Mouse (Mus musculus) embryonic facial prominence, embryonic 13.5 days (tissue): ENCODE measurements around the gene Flad1. TPM values are rescaled to one million over a fixed set of nuclear protein-coding genes. Genes with fewer than 3 reads are reported as not detected.

Experiments
- ATAC-seq: fragments of 200-750 bp; cut with Nextera tagmentation; 2 replicates; pipeline ENCODE4 v1.8.0; 2017; ENCODE audit warnings: low read depth; ENCODE audit not compliant: insufficient number of reproducible peaks, insufficient read depth, low FRiP score, low TSS enrichment
- H3K27ac ChIP-seq: fragments of 300-500 bp; sonication (generic); 2 replicates; pipeline ENCODE4 v1.5.1; 2015; ENCODE audit warnings: moderate library complexity, mild to moderate bottlenecking, inconsistent platforms
- H3K27me3 ChIP-seq: fragments of 300-500 bp; sonication (generic); 2 replicates; pipeline ENCODE4 v1.6.1; 2015; ENCODE audit warnings: mild to moderate bottlenecking, inconsistent platforms
- H3K36me3 ChIP-seq: fragments of 300-500 bp; sonication (generic); 2 replicates; pipeline ENCODE4 v1.6.1; 2015; ENCODE audit warnings: mild to moderate bottlenecking, inconsistent platforms
- H3K4me1 ChIP-seq: fragments of 300-500 bp; sonication (generic); 2 replicates; pipeline ENCODE4 v1.6.1; 2015; ENCODE audit warnings: inconsistent platforms
- H3K4me2 ChIP-seq: fragments of 300-500 bp; sonication (generic); 2 replicates; pipeline ENCODE4 v1.6.1; 2015; ENCODE audit warnings: moderate library complexity, mild to moderate bottlenecking, inconsistent platforms
- H3K4me3 ChIP-seq: fragments of 300-500 bp; sonication (generic); 2 replicates; pipeline ENCODE4 v1.5.1; 2015; ENCODE audit warnings: mild to moderate bottlenecking, inconsistent platforms
- H3K9ac ChIP-seq: fragments of 300-500 bp; sonication (generic); 2 replicates; pipeline ENCODE4 v1.6.1; 2015; ENCODE audit warnings: mild to moderate bottlenecking, inconsistent platforms
- H3K9me3 ChIP-seq: fragments of 300-500 bp; sonication (generic); 2 replicates; pipeline ENCODE4 v1.6.1; 2016; ENCODE audit warnings: inconsistent platforms
- WGBS: fragments of 180-500 bp; shearing (Covaris S2); methylation state at CpG from one replicate; pipeline ENCODE4 v1.1.7; 2015; ENCODE audit warnings: mixed read lengths; 5-methylcytosine and 5-hydroxymethylcytosine counted together
- polyA plus RNA-seq: library from polyadenylated mRNA; unstranded; fragments of >200 nt; fragmentation: Nextera tagmentation; extraction: Ambion mirVana; gene quantifications from 2 replicates; pipeline ENCODE4 v1.2.1, GENCODE M21; 2015

Flad1 gene
- polyA plus RNA-seq, 1 experiment from 2014 or later: 29.4 TPM

DNA sequence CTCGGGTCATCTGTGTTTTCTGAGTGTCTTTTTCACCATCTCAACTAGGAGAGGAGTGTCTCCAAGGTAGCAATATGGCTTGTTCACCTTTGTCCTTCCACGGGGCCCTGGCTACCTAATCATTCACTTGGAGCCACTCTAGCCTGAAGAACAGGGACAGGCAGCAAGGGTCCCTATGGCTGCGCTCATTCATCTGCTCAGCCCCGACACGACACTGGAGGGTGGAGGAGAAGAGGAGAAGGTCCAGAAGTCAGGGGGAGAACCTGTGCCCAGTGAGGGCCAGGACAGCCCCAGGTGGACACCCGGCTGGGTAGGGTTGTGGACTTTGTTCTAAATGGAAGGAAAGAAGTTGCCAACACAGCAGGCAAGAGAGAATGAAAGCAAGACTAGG, 56.2 kb downstream of the Flad1 start:
- no peak overlapping the region; the same call in 1 of the 2 replicates for H3K9ac ChIP-seq
- WGBS: 82% methylated on average over 6 of the region's 6 CpGs
- H3K27me3 ChIP-seq: peaks cover 16% of the 10 kb centered on the region; the same call in 1 of the 2 replicates
- no peak for ATAC-seq
- no peaks in the 10 kb centered on the region for H3K9me3 ChIP-seq
- no peaks in the 10 kb centered on the region for H3K36me3 ChIP-seq
- no peak overlapping the region for H3K4me2 ChIP-seq
- H3K27ac ChIP-seq: no peak overlapping the region
- 0 out of 2 replicates have a peak, but pooled peaks cover 2% of the 10 kb centered on the region for H3K4me1 ChIP-seq
- no peak overlapping the region for H3K4me3 ChIP-seq

DNA sequence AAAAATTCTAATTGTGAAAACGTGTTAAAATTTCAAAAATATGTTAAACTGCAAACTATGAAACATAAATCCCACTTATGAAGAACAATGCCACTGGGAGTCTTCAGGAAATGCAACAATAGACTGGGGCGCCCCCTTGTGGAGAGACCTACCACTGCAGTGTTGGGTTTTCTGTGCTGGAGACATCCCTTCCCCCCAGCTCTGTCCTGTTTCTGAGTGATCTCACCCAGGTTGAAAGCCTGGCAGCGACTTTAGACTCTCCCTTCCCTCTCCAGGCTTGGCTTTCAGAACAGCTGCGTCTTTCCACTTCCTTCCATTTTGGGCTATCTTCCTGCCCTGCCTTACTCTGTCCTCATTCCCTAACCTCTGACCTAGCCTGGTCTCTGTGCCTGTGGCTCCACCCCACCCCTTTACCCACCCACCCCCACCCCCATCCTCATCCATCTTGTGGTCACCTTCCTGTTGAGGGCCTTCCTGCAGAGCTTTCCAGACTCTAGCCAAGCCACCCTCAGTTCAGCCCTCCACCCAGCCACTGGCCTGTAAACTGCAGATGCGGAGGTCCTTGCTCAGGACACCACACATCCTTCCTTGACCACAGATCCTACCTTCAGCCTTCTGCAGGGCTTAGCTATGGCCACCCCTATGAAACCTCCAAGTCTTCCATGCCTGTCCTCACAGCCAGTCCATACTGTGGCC, 56.7 kb downstream of the Flad1 start:
- Histone ChIP-seq H3K4me1 (0 out of 2 replicates have a peak, but pooled peaks cover 2% of the 10 kb centered on the region), H3K9me3 (no peaks in the 10 kb centered on the region), H3K9ac (no peak overlapping the region; the same call in 1 of the 2 replicates), H3K36me3 (no peaks in the 10 kb centered on the region), H3K4me3 (no peak overlapping the region), H3K27me3 (peaks cover 16% of the 10 kb centered on the region; the same call in 1 of the 2 replicates), H3K4me2 (no peak overlapping the region), H3K27ac (no peak overlapping the region)
- ATAC-seq: no peak
- 19% methylated on average over 5 of the region's 5 CpGs for WGBS

DNA sequence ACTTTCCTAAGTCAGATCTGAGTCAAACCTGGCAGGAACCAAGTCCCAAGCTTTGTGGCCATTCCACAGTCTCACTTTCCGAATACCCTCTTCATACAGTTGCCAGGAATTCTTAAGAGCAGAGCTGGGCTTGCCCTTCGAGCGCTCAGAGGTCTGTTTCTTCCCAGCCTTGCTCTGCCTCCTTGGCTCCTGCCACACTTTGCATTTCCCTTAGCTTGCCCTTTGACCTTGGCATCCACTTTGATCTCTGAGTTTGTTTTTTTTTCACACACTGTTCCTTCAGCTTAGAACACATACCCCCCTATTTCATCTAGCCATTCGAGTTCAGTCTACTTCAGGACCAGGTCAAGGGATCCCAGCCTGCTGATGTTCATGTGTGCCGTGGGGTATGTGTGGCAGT, 60.4 kb downstream of the Flad1 start:
- H3K4me1 ChIP-seq: peaks cover 15% of the 10 kb centered on the region
- H3K36me3 ChIP-seq: peaks cover 10% of the 10 kb centered on the region; the same call in 1 of the 2 replicates
- H3K4me3 ChIP-seq: no peak overlapping the region
- H3K27ac ChIP-seq: no peak overlapping the region
- H3K9ac ChIP-seq: no peak overlapping the region
- no peak for ATAC-seq
- H3K27me3 ChIP-seq: peaks cover 22% of the 10 kb centered on the region
- H3K4me2 ChIP-seq: no peak overlapping the region
- 55% methylated on average over 5 of the region's 5 CpGs for WGBS
- H3K9me3 ChIP-seq: no peaks in the 10 kb centered on the region

Other genes with a start within 250 kb of the Flad1 start
- gene Clk2, start 247.1 kb downstream of the Flad1 start, polyA plus RNA-seq: 39.9 and 41.8 TPM in 2 replicates
- 115 and 125 TPM in 2 replicates for gene Scamp3, start 234.4 kb downstream of the Flad1 start, polyA plus RNA-seq
- 31.5 and 32.6 TPM in 2 replicates for gene Fam189b, start 228.7 kb downstream of the Flad1 start, polyA plus RNA-seq
- gene Gba, start 208.9 kb downstream of the Flad1 start, polyA plus RNA-seq: 34.7 TPM in 2 replicates
- gene Thbs3, start 196.7 kb downstream of the Flad1 start, polyA plus RNA-seq: 42.0 and 48.1 TPM in 2 replicates
- 182 and 212 TPM in 2 replicates for gene Mtx1, start 184.8 kb downstream of the Flad1 start, polyA plus RNA-seq
- gene Muc1, start 182.8 kb downstream of the Flad1 start, polyA plus RNA-seq: 1.5 and 1.6 TPM in 2 replicates
- 300 and 361 TPM in 2 replicates for gene Krtcap2, start 165.9 kb downstream of the Flad1 start, polyA plus RNA-seq
- gene Trim46, start 165.6 kb downstream of the Flad1 start, polyA plus RNA-seq: 7.0 and 9.7 TPM in 2 replicates
- 120 and 147 TPM in 2 replicates for gene Dpm3, start 152.5 kb downstream of the Flad1 start, polyA plus RNA-seq
- 67.4 and 68.6 TPM in 2 replicates for gene Slc50a1, start 141.3 kb downstream of the Flad1 start, polyA plus RNA-seq
- gene Efna1, start 130.7 kb downstream of the Flad1 start, polyA plus RNA-seq: 40.7 and 43.1 TPM in 2 replicates
- 22.6 and 26.6 TPM in 2 replicates for gene Efna3, start 88.9 kb downstream of the Flad1 start, polyA plus RNA-seq
- gene Efna4, start 73.8 kb downstream of the Flad1 start, polyA plus RNA-seq: 46.5 and 50.1 TPM in 2 replicates
- gene Adam15, start 61.9 kb downstream of the Flad1 start, polyA plus RNA-seq: 50.8 and 52.6 TPM in 2 replicates
- 0.18 and 0.38 TPM in 2 replicates for gene Dcst2, start 49.9 kb downstream of the Flad1 start, polyA plus RNA-seq
- gene Dcst1, start 46.6 kb downstream of the Flad1 start, polyA plus RNA-seq: 0.44 and 0.85 TPM in 2 replicates
- 1.7 and 2.1 TPM in 2 replicates for gene Zbtb7b, start 17.1 kb downstream of the Flad1 start, polyA plus RNA-seq
- not detected in 2 replicates for gene Lenep, start 9.1 kb downstream of the Flad1 start, polyA plus RNA-seq
- gene Cks1b, start 6.5 kb upstream of the Flad1 start, polyA plus RNA-seq: 513 and 525 TPM in 2 replicates
- 91.4 and 93.3 TPM in 2 replicates for gene Shc1, start 6.6 kb upstream of the Flad1 start, polyA plus RNA-seq
- 47.8 and 50.5 TPM in 2 replicates for gene Pygo2, start 18.3 kb upstream of the Flad1 start, polyA plus RNA-seq
- gene Pbxip1, start 24.8 kb upstream of the Flad1 start, polyA plus RNA-seq: 25.2 and 27.7 TPM in 2 replicates
- 49.3 and 57.5 TPM in 2 replicates for gene Pmvk, start 42.7 kb upstream of the Flad1 start, polyA plus RNA-seq
- 1.5 and 1.7 TPM in 2 replicates for gene Kcnn3, start 108.3 kb upstream of the Flad1 start, polyA plus RNA-seq